Mouse (Mus musculus) ES-Bruce4 (cell line): ENCODE data around the gene Upf3b.

ENCODE experiments used
- CTCF ChIP-seq: IDR thresholded peaks from one replicate; pipeline ENCODE4 v1.8.1; 2011; ENCODE audit warnings: low read depth, low read length
- EP300 ChIP-seq: IDR thresholded peaks from 2 replicates; pipeline ENCODE4 v1.6.1; 2011; ENCODE audit warnings: low read depth, low read length; ENCODE audit not compliant: insufficient read depth
- POLR2A ChIP-seq: IDR thresholded peaks from one replicate; pipeline ENCODE4 v1.8.1; 2011; ENCODE audit warnings: low read length; ENCODE audit not compliant: insufficient read depth

DNA sequence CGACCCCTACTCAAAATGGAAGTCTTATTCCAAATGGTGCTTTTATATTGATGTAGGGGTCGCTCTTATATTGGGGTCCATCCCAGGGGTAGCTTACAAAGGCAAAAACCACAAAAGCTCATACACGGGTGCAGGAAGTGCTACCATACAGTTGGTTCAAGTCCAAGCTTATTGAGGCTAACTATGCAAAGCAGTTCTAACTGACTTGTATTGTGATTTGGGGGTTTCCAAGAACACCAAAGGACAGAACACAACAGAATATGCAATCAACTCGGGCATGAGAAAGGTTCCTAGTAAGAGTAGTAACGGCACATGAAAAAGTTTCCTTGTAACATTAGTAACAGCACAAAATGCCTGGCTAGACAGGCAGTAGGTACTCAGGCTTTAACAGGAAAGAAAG is 10.1 kb upstream of the Upf3b start:
- TF ChIP-seq CTCF: no peak
- TF ChIP-seq EP300: no peak
- no peak for TF ChIP-seq POLR2A
